Mouse (Mus musculus): ENCODE results near the gene Mug1.
"Not testable (repeated sequence)": the region's sequence is repeated elsewhere in the genome, so short reads cannot be mapped to it uniquely, and the experiment has no call there.

Mug1 gene

DNA sequence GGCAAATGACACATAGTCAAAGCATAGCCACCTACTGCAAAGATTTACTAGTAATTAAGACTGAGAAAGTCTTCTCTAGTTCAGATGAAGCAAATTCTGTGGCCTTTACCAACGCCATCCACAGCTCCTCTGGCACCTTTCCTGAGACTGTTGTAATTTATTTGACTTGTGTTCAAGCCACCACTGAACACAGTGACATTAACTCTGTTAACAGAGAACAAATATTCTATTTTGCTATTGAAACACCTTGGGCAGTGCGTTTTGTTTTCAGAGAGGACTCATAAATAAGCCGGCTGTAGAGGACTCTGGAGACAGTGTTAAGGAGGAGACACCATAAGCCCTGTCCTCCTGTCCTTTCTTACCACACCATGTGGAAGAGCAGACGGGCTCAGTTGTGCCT is at the start of gene Mug1:
Gene Mug1 (plus strand): TSS at position 271 of the 400 bp plus-strand sequence.
- not testable (repeated sequence) for DNase-seq (ENCODE audit: low read depth, low spot score)

DNA sequence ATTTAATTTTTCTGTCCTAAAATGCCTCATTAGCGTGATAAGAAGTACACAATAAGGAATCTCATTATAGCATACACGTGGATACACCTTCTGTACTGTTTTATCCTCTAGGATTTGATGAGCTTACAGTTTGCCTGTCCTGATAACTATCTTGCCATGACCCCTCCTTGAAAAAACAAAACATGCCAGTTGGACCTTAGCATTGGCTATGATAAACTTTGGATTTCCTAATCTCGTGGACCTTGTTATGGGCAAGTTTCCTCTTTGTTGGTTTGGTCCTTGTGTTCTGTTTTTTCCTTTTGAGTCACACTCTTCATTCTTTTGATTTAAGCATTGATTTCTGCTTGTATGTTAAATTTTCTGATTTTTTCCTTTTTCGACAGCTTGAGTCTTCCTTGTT is 10.3 kb upstream of the Mug1 start:
- no peak for DNase-seq (ENCODE audit: low read depth, low spot score)

DNA sequence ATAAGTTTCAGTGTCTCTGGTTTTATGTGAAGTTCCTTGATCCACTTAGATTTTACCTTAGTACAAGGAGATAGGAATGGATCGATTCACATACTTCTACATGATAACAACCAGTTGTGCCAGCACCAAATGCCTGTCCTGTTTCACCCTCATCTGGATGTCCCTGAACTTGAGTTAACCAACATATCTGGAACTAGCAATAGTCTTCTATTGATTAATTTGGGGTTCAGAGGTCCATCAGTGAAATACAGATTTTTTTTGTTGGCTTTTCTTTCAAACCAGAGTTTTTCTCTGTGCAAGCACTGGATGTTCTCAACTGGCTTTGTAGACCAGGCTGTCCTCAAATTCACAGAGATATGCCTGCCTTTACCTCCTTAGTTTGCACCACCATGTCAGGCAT is 2.0 kb upstream of the Mug1 start:
- no peak for DNase-seq (ENCODE audit: low read depth, low spot score)

DNA sequence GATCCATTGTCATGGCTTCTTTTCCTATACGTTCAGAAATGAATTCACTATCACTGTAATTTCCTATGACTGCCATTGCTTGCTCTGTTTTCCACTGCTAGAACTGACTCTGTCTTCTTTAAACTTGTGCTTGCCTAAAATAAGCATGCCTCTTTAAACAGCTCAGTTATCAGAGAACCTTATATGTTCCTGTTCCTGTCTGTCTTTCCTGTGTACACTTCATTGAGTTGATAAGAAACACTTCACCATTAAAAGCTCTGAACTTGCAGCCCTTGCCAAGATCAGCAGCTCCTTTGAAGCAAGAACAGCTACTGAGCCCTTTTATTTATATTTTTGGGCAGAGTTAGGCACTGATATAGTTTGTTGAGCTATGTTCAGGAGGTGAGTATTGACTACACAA is 10.0 kb downstream of the Mug1 start:
- DNase-seq (ENCODE audit: low read depth, low spot score): no peak

Measured in ES-CJ7 (cell line).